Mouse (Mus musculus): Measurements from ENCODE around the gene Ppp2r5a. TPM values are rescaled to one million over a fixed set of nuclear protein-coding genes. Genes with fewer than 3 reads are reported as not detected.

Ppp2r5a gene
- polyA plus RNA-seq, 2 experiments from 2014 or later, result 44.5 to 70.5 TPM

GRCm38 (mm10) chr1:191417111-191417510, 14.0 kb upstream of the Ppp2r5a start:
- ATAC-seq, result no peak

GRCm38 (mm10) chr1:191416611-191417010, 13.5 kb upstream of the Ppp2r5a start:
- no peak for ATAC-seq

GRCm38 (mm10) chr1:191414432-191414831, 11.4 kb upstream of the Ppp2r5a start:
- ATAC-seq, result no peak

GRCm38 (mm10) chr1:191413691-191414415, 10.8 kb upstream of the Ppp2r5a start:
- no peak for ATAC-seq

- ATAC-seq, result no peak
These were observed 7.4 kb upstream of the Ppp2r5a start for GRCm38 (mm10) chr1:191410294-191411036.

- no peak for ATAC-seq
These were observed 4.2 kb upstream of the Ppp2r5a start for GRCm38 (mm10) chr1:191407246-191407645.

- ATAC-seq, result no peak
These were observed 3.4 kb upstream of the Ppp2r5a start for GRCm38 (mm10) chr1:191406516-191406915.

- ATAC-seq, result peak; percentile 69
These were observed 1.8 kb upstream of the Ppp2r5a start for GRCm38 (mm10) chr1:191404721-191405329.

GRCm38 (mm10) chr1:191404301-191404700, 1.2 kb upstream of the Ppp2r5a start:
- ATAC-seq, result peak; percentile 13

GRCm38 (mm10) chr1:191402506-191402905, 566 bp downstream of the Ppp2r5a start:
- no peak for ATAC-seq

- ATAC-seq, result peak; percentile 82
These were observed 5.9 kb downstream of the Ppp2r5a start for GRCm38 (mm10) chr1:191396897-191397849.

- no peak for ATAC-seq
These were observed 6.6 kb downstream of the Ppp2r5a start for GRCm38 (mm10) chr1:191396446-191396845.

GRCm38 (mm10) chr1:191395871-191396433, 7.1 kb downstream of the Ppp2r5a start:
- peak; percentile 1 for ATAC-seq

- ATAC-seq, result no peak
These were observed 7.9 kb downstream of the Ppp2r5a start for GRCm38 (mm10) chr1:191395200-191395599.

GRCm38 (mm10) chr1:191394126-191394525, 8.9 kb downstream of the Ppp2r5a start:
- ATAC-seq, result no peak

GRCm38 (mm10) chr1:191393536-191393935, 9.5 kb downstream of the Ppp2r5a start:
- ATAC-seq, result no peak

- peak; percentile 80 for ATAC-seq
These were observed 11.8 kb downstream of the Ppp2r5a start for GRCm38 (mm10) chr1:191391311-191391710.

- ATAC-seq, result peak; percentile 66
These were observed 18.2 kb downstream of the Ppp2r5a start for GRCm38 (mm10) chr1:191384786-191385430.

- peak; percentile 71 for ATAC-seq
These were observed 20.9 kb downstream of the Ppp2r5a start for GRCm38 (mm10) chr1:191381955-191382736.

GRCm38 (mm10) chr1:191380843-191381242, 22.2 kb downstream of the Ppp2r5a start:
- ATAC-seq, result no peak

GRCm38 (mm10) chr1:191378080-191378479, 25.0 kb downstream of the Ppp2r5a start:
- ATAC-seq, result no peak

Measured in CD4-positive, CD25-positive, alpha-beta regulatory T cell, adult 4 months (primary cell).